Mouse (Mus musculus): ENCODE measurements around the gene Il18. TPM values are rescaled to one million over a fixed set of nuclear protein-coding genes. Genes with fewer than 3 reads are reported as not detected.
A peak's percentile ranks its signal among the peaks of the same experiment; 100 is the strongest.

Il18 gene
- polyA plus RNA-seq, 2 experiments, result 4.9 to 9.7 TPM

- Histone ChIP-seq H3K9ac (replicated peaks) (no peak overlapping the region), H3K36me3 (replicated peaks; ENCODE audit: control insufficient read depth, insufficient read depth, low read depth) (peaks cover 4% of the 10 kb centered on the region), H3K27me3 (ENCODE audit: control insufficient read depth, insufficient read depth, low read length) (no peaks in the 10 kb centered on the region), H3K4me2 (ENCODE audit: low read depth) (no peak overlapping the region), H3K27ac (no peak overlapping the region), H3K4me3 (ENCODE audit: insufficient read depth in 1 of 2, low read depth in 2 of 2, low read length in 2 of 2) (no peak overlapping the region), H3K9me3 (ENCODE audit: control insufficient read depth, low read length) (no peaks in the 10 kb centered on the region), H3K4me1 (replicated peaks; ENCODE audit: control insufficient read depth in 2 of 2, insufficient read depth in 2 of 2, low read length in 1 of 2) (peaks cover 0 to 6% of the 10 kb centered on the region in 2 experiments; a peak in 2 of 4 replicates)
- no peak for TF ChIP-seq EP300 (IDR thresholded peaks at IDR 0.05; ENCODE audit: low read depth)
- TF ChIP-seq CTCF (IDR thresholded peaks at IDR 0.05; ENCODE audit: low read depth), result no peak
- DNase-seq (ENCODE audit: low read depth in 3 of 3, low spot score in 3 of 3), result no peak
- no peak for ATAC-seq (ENCODE audit: insufficient read depth)
- WGBS (ENCODE audit: insufficient replicate concordance), result 48% methylated on average over 10 of the region's 10 CpGs
Measured at GRCm38 (mm10) chr9:50590856-50591518, 36.4 kb downstream of the Il18 start.

GRCm38 (mm10) chr9:50592955-50593354 is 38.3 kb downstream of the Il18 start:
- ATAC-seq (ENCODE audit: insufficient read depth), result no peak
- 74% methylated on average over 9 of the region's 9 CpGs for WGBS (ENCODE audit: insufficient replicate concordance)
- no peak for DNase-seq (ENCODE audit: low read depth in 3 of 3, low spot score in 3 of 3)
- Histone ChIP-seq H3K4me2 (ENCODE audit: low read depth) (no peak overlapping the region), H3K4me3 (ENCODE audit: insufficient read depth in 1 of 2, low read depth in 2 of 2, low read length in 2 of 2) (no peak overlapping the region), H3K4me1 (replicated peaks; ENCODE audit: control insufficient read depth in 2 of 2, insufficient read depth in 2 of 2, low read length in 1 of 2) (peaks cover 0 to 6% of the 10 kb centered on the region in 2 experiments; a peak in 2 of 4 replicates), H3K27me3 (ENCODE audit: control insufficient read depth, insufficient read depth, low read length) (no peaks in the 10 kb centered on the region), H3K9me3 (ENCODE audit: control insufficient read depth, low read length) (no peaks in the 10 kb centered on the region), H3K27ac (no peak overlapping the region), H3K36me3 (replicated peaks; ENCODE audit: control insufficient read depth, insufficient read depth, low read depth) (peaks cover 20% of the 10 kb centered on the region), H3K9ac (replicated peaks) (no peak overlapping the region)
- TF ChIP-seq EP300 (IDR thresholded peaks at IDR 0.05; ENCODE audit: low read depth) (no peak), CTCF (IDR thresholded peaks at IDR 0.05; ENCODE audit: low read depth) (no peak)

GRCm38 (mm10) chr9:50593544-50593943 is 38.9 kb downstream of the Il18 start:
- no peak for DNase-seq (ENCODE audit: low read depth in 3 of 3, low spot score in 3 of 3)

GRCm38 (mm10) chr9:50594794-50595417 is 40.3 kb downstream of the Il18 start:
- no peak overlapping the region for H3K4me3 ChIP-seq (ENCODE audit: insufficient read depth in 1 of 2, low read depth in 2 of 2, low read length in 2 of 2)
- no peak overlapping the region; the same call in 1 of the 2 replicates for H3K27ac ChIP-seq
- WGBS (ENCODE audit: insufficient replicate concordance), result 63% methylated on average over 12 of the region's 12 CpGs
- TF ChIP-seq CTCF (IDR thresholded peaks at IDR 0.05; ENCODE audit: low read depth), result no peak
- TF ChIP-seq EP300 (IDR thresholded peaks at IDR 0.05; ENCODE audit: low read depth), result no peak
- peaks cover 39% of the 10 kb centered on the region for H3K36me3 ChIP-seq (replicated peaks; ENCODE audit: control insufficient read depth, insufficient read depth, low read depth)
- peak; percentile 68 for ATAC-seq (ENCODE audit: insufficient read depth)
- H3K9ac ChIP-seq (replicated peaks), result no peak overlapping the region
- H3K27me3 ChIP-seq (ENCODE audit: control insufficient read depth, insufficient read depth, low read length), result no peaks in the 10 kb centered on the region
- no peaks in the 10 kb centered on the region for H3K9me3 ChIP-seq (ENCODE audit: control insufficient read depth, low read length)
- H3K4me1 ChIP-seq (replicated peaks; ENCODE audit: control insufficient read depth in 2 of 2, insufficient read depth in 2 of 2, low read length in 1 of 2), result peaks cover 0 to 6% of the 10 kb centered on the region in 2 experiments; a peak in 2 of 4 replicates
- no peak for DNase-seq (ENCODE audit: low read depth in 3 of 3, low spot score in 3 of 3)
- H3K4me2 ChIP-seq (ENCODE audit: low read depth), result no peak overlapping the region

More at GRCm38 (mm10) chr9:50593544-50593943, 38.9 kb downstream of the Il18 start:
- H3K4me1 ChIP-seq (replicated peaks; ENCODE audit: control insufficient read depth in 2 of 2, insufficient read depth in 2 of 2, low read length in 1 of 2), result peaks cover 0 to 6% of the 10 kb centered on the region in 2 experiments; a peak in 2 of 4 replicates
- H3K9ac ChIP-seq (replicated peaks), result no peak overlapping the region
- H3K27me3 ChIP-seq (ENCODE audit: control insufficient read depth, insufficient read depth, low read length), result no peaks in the 10 kb centered on the region
- H3K4me3 ChIP-seq (ENCODE audit: insufficient read depth in 1 of 2, low read depth in 2 of 2, low read length in 2 of 2), result no peak overlapping the region
- WGBS (ENCODE audit: insufficient replicate concordance), result 61% methylated on average over 3 of the region's 3 CpGs
- H3K9me3 ChIP-seq (ENCODE audit: control insufficient read depth, low read length), result no peaks in the 10 kb centered on the region
- peaks cover 26% of the 10 kb centered on the region for H3K36me3 ChIP-seq (replicated peaks; ENCODE audit: control insufficient read depth, insufficient read depth, low read depth)
- no peak overlapping the region for H3K27ac ChIP-seq
- 0 out of 2 replicates have a peak, but pooled peaks have one; percentile 21 for ATAC-seq (ENCODE audit: insufficient read depth)
- H3K4me2 ChIP-seq (ENCODE audit: low read depth), result no peak overlapping the region
- TF ChIP-seq EP300 (IDR thresholded peaks at IDR 0.05; ENCODE audit: low read depth) (no peak), CTCF (IDR thresholded peaks at IDR 0.05; ENCODE audit: low read depth) (peak; percentile 82)

GRCm38 (mm10) chr9:50596973-50597372 is 42.3 kb downstream of the Il18 start:
- DNase-seq (ENCODE audit: low read depth in 3 of 3, low spot score in 3 of 3) (no peak), ATAC-seq (ENCODE audit: insufficient read depth) (no peak)
- no peak overlapping the region for H3K27ac ChIP-seq
- H3K4me2 ChIP-seq (ENCODE audit: low read depth), result no peak overlapping the region
- no peak overlapping the region for H3K9ac ChIP-seq (replicated peaks)
- H3K4me1 ChIP-seq (replicated peaks; ENCODE audit: control insufficient read depth in 2 of 2, insufficient read depth in 2 of 2, low read length in 1 of 2), result peaks cover 10 to 13% of the 10 kb centered on the region in 2 experiments
- peaks cover 46% of the 10 kb centered on the region for H3K36me3 ChIP-seq (replicated peaks; ENCODE audit: control insufficient read depth, insufficient read depth, low read depth)
- TF ChIP-seq CTCF (IDR thresholded peaks at IDR 0.05; ENCODE audit: low read depth), result no peak
- no peak for TF ChIP-seq EP300 (IDR thresholded peaks at IDR 0.05; ENCODE audit: low read depth)
- no peaks in the 10 kb centered on the region for H3K27me3 ChIP-seq (ENCODE audit: control insufficient read depth, insufficient read depth, low read length)
- H3K9me3 ChIP-seq (ENCODE audit: control insufficient read depth, low read length), result no peaks in the 10 kb centered on the region
- WGBS (ENCODE audit: insufficient replicate concordance), result 91% methylated on average over 8 of the region's 8 CpGs
- H3K4me3 ChIP-seq (ENCODE audit: insufficient read depth in 1 of 2, low read depth in 2 of 2, low read length in 2 of 2), result no peak overlapping the region

Measured in liver, embryonic 14.5 days (tissue).